Mouse (Mus musculus) heart, embryonic 10.5 days (tissue): ENCODE measurements around the gene Ubac2. TPM values are rescaled to one million over a fixed set of nuclear protein-coding genes. Genes with fewer than 3 reads are reported as not detected.

Experiments used
- DNase-seq: peaks from one replicate; pipeline ENCODE4 v3.0.0-alpha.2; 2017; ENCODE audit warnings: low spot score
- H3K27ac ChIP-seq: fragments of 300-500 bp; sonication (generic); 2 replicates; pipeline ENCODE4 v1.5.1; 2016; ENCODE audit warnings: mild to moderate bottlenecking
- H3K27me3 ChIP-seq: fragments of 300-500 bp; sonication (generic); 2 replicates; pipeline ENCODE4 v1.6.1; 2016; ENCODE audit warnings: mild to moderate bottlenecking; ENCODE audit not compliant: poor library complexity, insufficient read depth, severe bottlenecking
- H3K36me3 ChIP-seq: fragments of 300-500 bp; sonication (generic); 2 replicates; pipeline ENCODE4 v1.6.1; 2016; ENCODE audit warnings: mild to moderate bottlenecking, moderate library complexity
- H3K4me1 ChIP-seq: fragments of 300-500 bp; sonication (generic); 2 replicates; pipeline ENCODE4 v1.6.1; 2016; ENCODE audit warnings: mild to moderate bottlenecking
- H3K4me3 ChIP-seq: fragments of 300-500 bp; sonication (generic); 2 replicates; pipeline ENCODE4 v1.5.1; 2016; ENCODE audit warnings: mild to moderate bottlenecking, moderate library complexity
- H3K9me3 ChIP-seq: fragments of 300-500 bp; sonication (generic); 2 replicates; pipeline ENCODE4 v1.6.1; 2016; ENCODE audit warnings: mild to moderate bottlenecking, moderate library complexity
- WGBS: fragments of 180-500 bp; shearing (Covaris S2); methylation state at CpG from one replicate; pipeline ENCODE4 v1.1.7; 2016; 5-methylcytosine and 5-hydroxymethylcytosine counted together
- polyA plus RNA-seq: library from polyadenylated mRNA; unstranded; fragments of >200 nt; fragmentation: Nextera tagmentation; extraction: Ambion mirVana; gene quantifications from 2 replicates; pipeline ENCODE4 v1.2.1, GENCODE M21; 2016

The Ubac2 gene
- polyA plus RNA-seq, 1 experiment from 2014 or later = 63.4 TPM

DNA sequence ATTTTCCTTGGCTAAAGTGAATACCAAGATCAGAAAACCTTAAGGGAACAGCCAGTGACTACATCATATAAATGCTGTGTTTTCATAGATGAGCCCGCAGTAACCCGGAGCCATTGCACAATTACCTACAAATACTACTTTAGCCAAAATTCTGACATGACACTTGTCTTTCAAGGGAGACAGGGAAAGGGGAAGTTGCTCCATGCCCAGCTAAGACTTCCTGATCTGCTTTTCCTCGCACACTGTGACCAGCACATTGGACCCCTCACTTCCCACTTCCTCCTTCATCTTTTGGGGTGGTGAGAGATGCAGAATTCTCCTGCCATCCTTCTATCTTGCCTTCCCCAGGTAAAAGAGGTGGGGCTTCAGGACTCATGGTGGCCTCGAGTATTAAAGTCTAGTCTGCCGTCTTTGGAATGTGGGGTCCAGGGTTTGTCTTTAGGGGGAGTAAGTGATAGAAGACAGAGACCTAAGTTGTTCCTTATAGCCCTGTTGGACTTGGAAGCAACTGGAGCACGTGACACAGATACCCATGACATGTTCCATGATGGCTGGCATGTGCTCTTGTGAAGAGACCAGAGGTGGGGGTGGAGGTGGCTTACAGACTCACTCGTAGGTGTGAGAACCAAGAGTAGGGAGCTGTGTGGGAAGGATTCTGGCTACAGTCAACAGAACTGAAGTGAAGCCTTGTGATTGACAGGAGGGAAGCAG lies 116.6 kb downstream of the Ubac2 start:
- Histone ChIP-seq H3K9me3 (no peaks in the 10 kb centered on the region), H3K4me1 (peaks cover 8% of the 10 kb centered on the region; the same call in 1 of the 2 replicates), H3K27me3 (no peaks in the 10 kb centered on the region), H3K36me3 (peaks cover 39% of the 10 kb centered on the region), H3K27ac (no peak overlapping the region), H3K4me3 (no peak overlapping the region)
- WGBS = 87% methylated on average over 7 of the region's 7 CpGs
- peak; percentile 65 for DNase-seq

DNA sequence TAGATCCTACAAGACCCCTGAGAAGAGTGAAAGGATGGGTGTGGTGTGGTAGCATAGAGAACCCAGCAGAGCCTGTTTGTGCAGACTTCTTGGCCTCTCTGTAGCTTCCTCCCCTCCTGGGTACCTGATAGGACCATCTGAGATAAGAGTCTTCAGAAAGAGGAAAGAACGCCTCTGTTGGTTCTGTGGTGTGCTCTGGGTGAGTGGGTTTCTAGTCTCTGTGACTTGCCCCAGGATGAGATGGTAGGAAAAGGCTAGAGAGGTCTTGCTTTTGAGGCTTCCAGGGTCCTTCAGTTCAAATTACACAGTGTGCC lies 117.1 kb downstream of the Ubac2 start:
- H3K27me3 ChIP-seq = no peaks in the 10 kb centered on the region
- peaks cover 39% of the 10 kb centered on the region for H3K36me3 ChIP-seq
- no peak for DNase-seq
- no peak overlapping the region for H3K4me3 ChIP-seq
- WGBS = 53% methylated on average over 1 of the region's 1 CpGs
- H3K9me3 ChIP-seq = no peaks in the 10 kb centered on the region
- no peak overlapping the region for H3K27ac ChIP-seq
- peaks cover 10% of the 10 kb centered on the region; the same call in 1 of the 2 replicates for H3K4me1 ChIP-seq

DNA sequence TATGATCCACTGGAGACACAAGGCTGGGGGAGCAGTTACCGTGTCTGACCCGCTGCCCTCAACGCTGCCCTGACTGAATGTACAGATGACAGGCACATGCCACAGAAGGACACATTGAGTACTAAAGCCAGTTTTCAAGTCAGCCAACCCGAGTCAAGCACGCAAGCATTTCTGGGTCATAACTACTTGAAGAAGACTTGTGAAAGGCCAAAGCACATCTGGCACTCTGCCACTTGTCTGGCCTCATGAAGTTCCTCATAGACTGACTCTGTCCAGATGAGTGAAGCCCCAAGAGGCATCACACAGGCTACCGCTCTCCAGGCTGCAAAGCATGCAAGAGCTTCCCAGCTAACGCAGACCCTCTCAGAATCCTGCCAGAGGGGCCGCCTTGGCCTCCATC lies 118.4 kb downstream of the Ubac2 start:
- Histone ChIP-seq H3K4me1 (peaks cover 10% of the 10 kb centered on the region; the same call in 1 of the 2 replicates), H3K9me3 (no peaks in the 10 kb centered on the region), H3K27me3 (no peaks in the 10 kb centered on the region), H3K4me3 (no peak overlapping the region), H3K27ac (no peak overlapping the region), H3K36me3 (peaks cover 39% of the 10 kb centered on the region)
- DNase-seq = peak; percentile 71
- 91% methylated on average over 8 of the region's 8 CpGs for WGBS

DNA sequence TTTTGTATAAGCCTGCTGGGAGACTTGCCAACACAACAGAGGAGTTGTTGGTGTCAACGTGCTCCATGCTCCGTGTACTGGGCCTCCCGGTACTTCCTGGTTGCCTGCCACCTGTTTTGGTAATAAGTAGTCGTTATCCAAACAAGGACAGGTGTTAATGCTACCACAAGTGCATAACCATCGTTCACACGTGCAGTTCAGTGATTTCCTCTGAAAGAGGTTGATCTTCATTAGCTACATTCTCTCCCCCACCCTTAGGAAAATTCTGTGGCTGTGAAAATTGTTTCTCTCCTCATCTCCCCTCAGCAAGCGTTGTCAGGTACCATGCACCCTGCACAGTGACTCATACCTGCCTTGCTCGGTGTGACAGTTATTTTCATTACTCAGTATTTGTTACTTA lies 121.0 kb downstream of the Ubac2 start:
- H3K4me1 ChIP-seq = peaks cover 8% of the 10 kb centered on the region; the same call in 1 of the 2 replicates
- DNase-seq = peak; percentile 50
- H3K4me3 ChIP-seq = no peak overlapping the region
- H3K36me3 ChIP-seq = peaks cover 38% of the 10 kb centered on the region
- H3K9me3 ChIP-seq = no peaks in the 10 kb centered on the region
- no peaks in the 10 kb centered on the region for H3K27me3 ChIP-seq
- WGBS = 86% methylated on average over 8 of the region's 8 CpGs
- H3K27ac ChIP-seq = no peak overlapping the region

DNA sequence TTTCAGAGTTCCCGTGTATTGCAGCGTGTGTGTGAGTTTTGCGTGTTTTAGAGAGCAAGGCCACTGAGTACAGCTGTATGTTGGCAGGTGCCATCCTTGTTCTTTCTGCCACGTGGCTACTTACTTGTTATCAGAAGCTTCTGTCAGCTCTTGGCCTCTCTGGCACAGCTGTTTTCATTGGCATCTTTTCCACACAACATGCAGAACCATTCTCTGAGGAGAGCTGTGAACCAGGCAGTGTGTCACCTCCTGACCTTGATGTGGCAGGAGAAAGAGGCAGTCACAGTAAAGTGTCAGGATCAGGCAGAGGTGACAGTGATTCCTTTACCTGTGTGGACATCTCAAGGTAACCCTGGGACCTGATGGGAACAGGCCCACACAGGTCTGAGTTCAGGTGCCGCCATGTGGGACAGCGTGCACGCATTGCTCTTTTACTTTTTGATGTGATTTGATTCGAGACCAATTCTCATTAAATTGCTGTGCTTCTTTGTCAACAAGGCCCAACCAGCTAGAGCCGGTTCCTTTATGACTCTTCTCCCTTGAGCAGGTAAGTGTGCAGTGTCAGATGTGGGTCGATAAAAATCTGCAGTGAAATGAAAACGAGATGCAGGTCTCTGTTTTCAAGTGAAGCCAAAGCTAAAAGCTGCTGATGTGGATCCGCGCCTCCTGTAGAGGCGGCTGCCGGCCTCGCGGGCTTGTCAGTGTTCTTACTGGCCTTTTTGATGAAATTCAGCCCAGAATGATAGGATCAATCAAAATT lies 122.1 kb downstream of the Ubac2 start:
- H3K27me3 ChIP-seq = no peaks in the 10 kb centered on the region
- DNase-seq = peak; percentile 31
- H3K27ac ChIP-seq = no peak overlapping the region
- peaks cover 8% of the 10 kb centered on the region; the same call in 1 of the 2 replicates for H3K4me1 ChIP-seq
- peaks cover 27% of the 10 kb centered on the region for H3K36me3 ChIP-seq
- H3K9me3 ChIP-seq = no peaks in the 10 kb centered on the region
- no peak overlapping the region for H3K4me3 ChIP-seq
- WGBS = 92% methylated on average over 17 of the region's 17 CpGs

DNA sequence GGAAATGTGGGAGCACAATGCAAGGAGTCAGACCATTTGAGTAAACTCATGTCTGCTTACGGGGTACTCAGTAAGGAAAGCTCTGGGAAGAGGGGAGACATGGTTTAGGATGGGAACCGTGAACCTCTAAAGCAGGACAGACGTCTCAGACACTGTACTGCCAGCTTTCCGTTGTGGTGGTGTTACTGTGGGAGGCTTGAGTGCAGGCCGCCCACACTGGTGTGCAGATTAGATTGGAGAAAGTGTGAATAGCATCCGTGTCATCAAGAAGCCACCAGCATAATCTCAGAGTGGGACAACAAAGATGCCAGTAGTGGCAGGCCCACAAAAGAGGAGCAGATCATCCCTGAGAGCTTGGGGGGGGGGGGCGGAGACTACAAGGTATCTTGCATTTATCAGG lies 123.8 kb downstream of the Ubac2 start:
- DNase-seq = no peak
- H3K4me1 ChIP-seq = 0 out of 2 replicates have a peak, but pooled peaks cover 5% of the 10 kb centered on the region
- WGBS = 74% methylated on average over 7 of the region's 7 CpGs
- no peak overlapping the region for H3K27ac ChIP-seq
- no peaks in the 10 kb centered on the region for H3K27me3 ChIP-seq
- no peak overlapping the region for H3K4me3 ChIP-seq
- H3K36me3 ChIP-seq = peaks cover 16% of the 10 kb centered on the region; the same call in 1 of the 2 replicates
- H3K9me3 ChIP-seq = no peaks in the 10 kb centered on the region

DNA sequence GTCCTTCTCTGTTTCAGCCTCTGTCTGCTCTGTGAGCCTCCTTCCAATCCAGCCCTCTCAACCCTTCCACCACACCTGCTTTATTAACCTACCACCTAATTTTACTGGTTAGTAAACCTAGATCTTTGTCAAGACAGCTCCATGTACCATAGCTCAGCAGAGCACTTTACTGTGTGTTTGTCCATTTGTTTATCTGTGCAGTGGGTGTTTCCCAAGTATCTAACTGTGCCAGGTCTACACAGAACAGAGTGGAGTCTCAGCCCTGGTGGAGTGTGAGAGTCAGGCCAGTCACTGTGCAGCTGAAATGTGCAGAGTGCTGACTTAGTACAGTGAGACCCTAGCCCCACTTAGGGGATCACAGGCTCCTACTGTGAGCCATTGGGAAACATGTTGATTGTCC lies 125.4 kb downstream of the Ubac2 start:
- no peaks in the 10 kb centered on the region for H3K27me3 ChIP-seq
- H3K27ac ChIP-seq = no peak overlapping the region
- 0 out of 2 replicates have a peak, but pooled peaks cover 5% of the 10 kb centered on the region for H3K4me1 ChIP-seq
- no peak for DNase-seq
- H3K9me3 ChIP-seq = no peaks in the 10 kb centered on the region
- H3K36me3 ChIP-seq = peaks cover 13% of the 10 kb centered on the region
- no peak overlapping the region for H3K4me3 ChIP-seq

DNA sequence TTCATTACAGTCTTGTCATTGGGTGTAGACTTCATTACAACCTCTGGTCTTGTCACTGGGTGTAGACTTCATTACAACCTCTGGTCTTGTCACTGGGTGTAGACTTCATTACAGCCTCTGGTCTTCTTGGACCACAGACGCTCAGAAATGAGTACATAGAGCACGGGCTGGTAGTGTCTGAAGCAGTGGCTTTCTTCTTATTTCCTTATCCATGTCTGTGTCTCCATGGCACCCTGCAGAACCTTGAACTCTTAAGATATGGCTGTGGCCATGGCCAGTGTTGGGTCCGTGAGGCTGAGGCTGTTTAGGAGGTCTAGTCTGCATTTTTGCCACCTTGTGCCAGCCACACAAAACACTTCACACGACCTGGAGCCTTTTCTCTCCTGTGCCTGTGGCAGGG lies 129.8 kb downstream of the Ubac2 start:
- Histone ChIP-seq H3K27me3 (no peaks in the 10 kb centered on the region), H3K36me3 (peaks cover 28% of the 10 kb centered on the region), H3K4me1 (peaks cover 10% of the 10 kb centered on the region), H3K4me3 (no peak overlapping the region), H3K27ac (no peak overlapping the region), H3K9me3 (no peaks in the 10 kb centered on the region)
- no peak for DNase-seq
- WGBS = 84% methylated on average over 4 of the region's 4 CpGs

DNA sequence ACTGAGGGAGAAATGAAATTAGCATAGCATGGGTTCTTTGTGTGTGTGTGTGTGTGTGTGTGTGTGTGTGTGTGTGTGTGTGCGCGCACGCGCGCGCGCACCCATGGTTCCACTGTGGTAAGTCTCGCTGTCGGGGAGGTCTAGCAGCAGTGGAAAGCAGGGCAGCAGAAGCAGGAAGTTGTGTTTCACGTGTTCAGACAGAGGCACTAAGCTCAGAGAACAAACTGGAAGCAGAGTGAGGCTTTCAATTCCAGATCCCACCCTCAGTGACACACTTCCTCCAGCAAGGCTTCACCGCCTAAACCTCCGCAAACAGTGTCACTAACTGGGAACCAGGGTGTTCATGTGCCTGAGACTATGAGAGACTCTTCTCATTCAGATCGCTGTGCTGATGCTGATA lies 131.1 kb downstream of the Ubac2 start:
- Histone ChIP-seq H3K4me3 (no peak overlapping the region), H3K27me3 (no peaks in the 10 kb centered on the region), H3K27ac (no peak overlapping the region), H3K4me1 (peaks cover 15% of the 10 kb centered on the region), H3K36me3 (peaks cover 38% of the 10 kb centered on the region), H3K9me3 (no peaks in the 10 kb centered on the region)
- 89% methylated on average over 13 of the region's 13 CpGs for WGBS
- DNase-seq = no peak

DNA sequence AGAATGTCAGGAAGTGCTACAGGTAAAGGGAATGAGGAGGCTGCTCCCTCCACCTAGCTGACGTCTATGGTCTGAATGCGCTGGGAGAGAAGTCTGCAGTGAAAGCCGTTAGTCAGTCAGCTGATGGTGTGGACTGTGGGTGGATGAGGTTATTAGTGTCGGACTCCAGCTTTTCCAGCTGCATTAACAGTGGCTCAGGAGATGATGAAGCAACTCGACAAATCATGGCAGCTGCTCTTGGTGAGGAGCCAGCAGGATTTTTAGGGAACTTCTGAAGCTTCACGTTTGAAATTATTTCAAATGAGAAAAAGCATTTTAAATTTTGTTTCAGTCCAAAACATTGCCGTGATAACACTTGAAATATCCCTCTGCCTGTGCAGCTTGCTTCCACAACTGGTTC lies 131.9 kb downstream of the Ubac2 start:
- DNase-seq = no peak
- Histone ChIP-seq H3K36me3 (peaks cover 38% of the 10 kb centered on the region), H3K27me3 (no peaks in the 10 kb centered on the region), H3K9me3 (no peaks in the 10 kb centered on the region), H3K27ac (no peak overlapping the region), H3K4me3 (no peak overlapping the region), H3K4me1 (peaks cover 23% of the 10 kb centered on the region)
- 88% methylated on average over 7 of the region's 7 CpGs for whole genome bisulfite sequencing

DNA sequence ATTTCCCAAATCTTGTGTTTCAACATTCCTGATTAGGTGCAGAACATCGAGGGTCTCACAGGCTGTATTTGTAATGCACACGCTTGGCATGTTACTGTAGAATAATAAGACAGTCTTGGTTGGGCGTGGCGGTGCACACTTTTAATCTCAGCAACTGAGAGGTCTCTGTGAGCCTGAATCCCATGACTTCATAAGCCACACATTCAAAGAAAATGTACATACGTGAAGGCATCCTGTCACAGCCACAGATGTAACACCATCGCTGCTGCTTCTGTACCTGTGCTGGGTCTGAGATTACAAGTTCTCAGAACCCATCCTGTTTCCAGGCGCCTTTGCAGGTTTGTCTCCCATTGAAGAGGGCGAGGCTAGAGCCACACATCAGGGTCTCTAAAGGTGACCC lies 133.3 kb downstream of the Ubac2 start:
- 87% methylated on average over 8 of the region's 8 CpGs for WGBS
- Histone ChIP-seq H3K36me3 (peaks cover 38% of the 10 kb centered on the region), H3K4me1 (peaks cover 37% of the 10 kb centered on the region), H3K4me3 (no peak overlapping the region), H3K27ac (no peak overlapping the region), H3K27me3 (no peaks in the 10 kb centered on the region), H3K9me3 (no peaks in the 10 kb centered on the region)
- DNase-seq = no peak

DNA sequence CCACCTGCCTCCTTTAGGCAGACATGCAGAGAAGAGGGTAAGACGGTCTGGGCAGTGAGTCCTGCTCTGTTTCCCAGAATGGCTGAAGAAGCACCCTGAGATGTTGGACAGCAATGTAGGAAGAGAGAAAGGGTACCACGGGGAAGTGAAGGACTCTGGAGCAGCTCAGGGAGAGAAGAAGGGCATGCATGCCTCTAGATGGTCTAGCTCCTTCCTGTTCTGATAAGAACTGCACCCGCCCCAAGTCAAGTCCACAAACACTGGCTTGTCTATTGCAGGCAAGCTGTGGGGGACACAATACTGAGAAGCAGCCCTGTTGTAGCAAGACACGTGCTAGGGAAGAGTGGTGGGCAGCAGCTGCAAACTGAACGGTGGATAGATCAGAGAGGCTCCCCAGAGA lies 133.8 kb downstream of the Ubac2 start:
- Histone ChIP-seq H3K4me3 (no peak overlapping the region), H3K27ac (no peak overlapping the region; the same call in 1 of the 2 replicates), H3K36me3 (peaks cover 38% of the 10 kb centered on the region), H3K4me1 (peaks cover 41% of the 10 kb centered on the region), H3K27me3 (no peaks in the 10 kb centered on the region), H3K9me3 (no peaks in the 10 kb centered on the region)
- DNase-seq = no peak
- WGBS = 59% methylated on average over 5 of the region's 5 CpGs

DNA sequence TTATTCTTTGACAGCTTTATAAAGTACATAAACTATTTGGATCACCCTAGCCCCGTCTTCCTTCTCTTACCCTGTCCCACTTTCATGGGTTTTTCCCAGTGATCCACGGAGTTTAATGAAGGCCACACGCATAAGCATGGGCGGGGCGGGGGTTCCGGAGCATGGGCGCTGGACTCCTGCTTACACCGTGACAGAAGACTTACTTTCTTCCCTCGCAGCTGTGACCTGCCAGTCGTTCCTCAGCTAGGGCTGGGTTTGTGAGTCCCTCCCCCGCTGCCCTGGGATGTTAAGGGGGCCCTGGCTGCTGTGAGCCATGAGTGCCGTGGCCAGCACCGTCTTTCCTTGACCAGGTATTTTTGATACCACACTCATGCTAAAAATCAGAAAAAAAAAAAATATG lies 134.4 kb downstream of the Ubac2 start:
- H3K27ac ChIP-seq = no peak overlapping the region
- 74% methylated on average over 13 of the region's 13 CpGs for WGBS
- no peaks in the 10 kb centered on the region for H3K9me3 ChIP-seq
- no peak overlapping the region for H3K4me3 ChIP-seq
- DNase-seq = no peak
- H3K36me3 ChIP-seq = peaks cover 38% of the 10 kb centered on the region
- no peaks in the 10 kb centered on the region for H3K27me3 ChIP-seq
- H3K4me1 ChIP-seq = peaks cover 45% of the 10 kb centered on the region
